Mouse (Mus musculus) MEL (cell line): ENCODE data around the gene Gm20388.

Experiments
- CTCF ChIP-seq, 3 experiments: IDR thresholded peaks in 2 of 3; conservative IDR thresholded peaks in 1 of 3; 2 replicates each; pipeline ENCODE4 v1.5.1; 2011 to 2012; ENCODE audit warnings: low read length in 3 of 3, low read depth in 2 of 3, mild to moderate bottlenecking in 2 of 3, improper control_type of control experiment in 1 of 3, inconsistent platforms in 1 of 3, mixed read lengths in 1 of 3, moderate library complexity in 1 of 3; ENCODE audit not compliant: control insufficient read depth in 1 of 3, insufficient read depth in 1 of 3, poor library complexity in 1 of 3, severe bottlenecking in 1 of 3
- EP300 ChIP-seq, 2 experiments: IDR thresholded peaks; 2 replicates each; pipeline ENCODE4 v1.6.1; 2011; ENCODE audit warnings: improper control_type of control experiment in 2 of 2, low read length in 2 of 2, low read depth in 1 of 2, mild to moderate bottlenecking in 1 of 2
- GABPA ChIP-seq: IDR thresholded peaks from 2 replicates; pipeline ENCODE4 v1.6.1; 2012; ENCODE audit warnings: low read depth, mild to moderate bottlenecking, inconsistent platforms, low read length, improper control_type of control experiment, moderate library complexity
- JUND ChIP-seq: IDR thresholded peaks from 2 replicates; pipeline ENCODE4 v1.6.1; 2011; ENCODE audit warnings: low read depth, mild to moderate bottlenecking, improper control_type of control experiment, low read length
- MAX ChIP-seq: IDR thresholded peaks from 2 replicates; pipeline ENCODE4 v1.6.1; 2011; ENCODE audit warnings: low read length, improper control_type of control experiment
- MAZ ChIP-seq: IDR thresholded peaks from 2 replicates; pipeline ENCODE4 v1.6.1; 2012; ENCODE audit warnings: low read depth, mild to moderate bottlenecking, inconsistent platforms, low read length, improper control_type of control experiment
- MXI1 ChIP-seq: IDR thresholded peaks from 2 replicates; pipeline ENCODE4 v1.6.1; 2011; ENCODE audit warnings: mild to moderate bottlenecking, low read depth, low read length, improper control_type of control experiment
- NELFE ChIP-seq: IDR thresholded peaks from 2 replicates; pipeline ENCODE4 v1.6.1; 2011; ENCODE audit warnings: low read depth, low read length, improper control_type of control experiment
- NRF1 ChIP-seq: IDR thresholded peaks from 2 replicates; pipeline ENCODE4 v1.6.1; 2014; ENCODE audit warnings: low read depth, mild to moderate bottlenecking, inconsistent platforms, low read length, improper control_type of control experiment, moderate library complexity; ENCODE audit not compliant: poor library complexity, insufficient read depth, severe bottlenecking
- POLR2A ChIP-seq, 2 experiments: IDR thresholded peaks; 2 replicates each; pipeline ENCODE4 v1.6.1; 2011 to 2012; ENCODE audit warnings: low read length in 2 of 2, mild to moderate bottlenecking in 2 of 2, control low read depth in 1 of 2, improper control_type of control experiment in 1 of 2, low read depth in 1 of 2, moderate library complexity in 1 of 2; ENCODE audit not compliant: control insufficient read depth in 1 of 2, insufficient read depth in 1 of 2, poor library complexity in 1 of 2
- SIN3A ChIP-seq: IDR thresholded peaks from 2 replicates; pipeline ENCODE4 v1.6.1; 2012; ENCODE audit warnings: low read length, improper control_type of control experiment, inconsistent platforms
- SMC3 ChIP-seq: IDR thresholded peaks from 2 replicates; pipeline ENCODE4 v1.6.1; 2011; ENCODE audit warnings: low read depth, low read length, improper control_type of control experiment
- TBP ChIP-seq: IDR thresholded peaks from 2 replicates; pipeline ENCODE4 v1.8.0; 2011; ENCODE audit warnings: low read depth, low read length, improper control_type of control experiment
- USF1 ChIP-seq: IDR thresholded peaks from 2 replicates; pipeline ENCODE4 v1.6.1; 2014; ENCODE audit warnings: low read depth, mild to moderate bottlenecking, inconsistent platforms, low read length, improper control_type of control experiment, moderate library complexity

DNA sequence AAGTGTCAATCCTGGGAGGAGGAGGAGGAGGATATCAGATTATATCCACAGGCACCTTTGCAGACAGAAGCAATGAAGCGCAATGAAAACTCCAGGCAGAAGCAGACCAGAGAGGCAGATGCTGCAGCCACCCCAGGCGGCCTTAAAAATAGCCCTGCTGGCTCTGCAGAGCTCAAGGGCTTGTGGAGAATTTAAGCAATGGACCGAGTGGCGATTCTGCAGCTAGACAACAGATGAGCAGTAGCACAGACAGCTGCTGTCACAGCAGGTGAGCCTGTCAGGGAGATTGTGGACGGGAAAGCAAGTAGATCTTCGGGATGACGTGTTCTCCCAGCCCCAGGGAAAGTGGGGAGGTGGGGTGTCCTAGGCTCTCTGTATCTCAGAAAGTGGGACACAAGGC, 2120.3 kb downstream of the Gm20388 start:
- TF ChIP-seq CTCF (IDR thresholded peaks at IDR 0.05 in 2 of 3, conservative IDR thresholded peaks at IDR 0.05 in 1 of 3; ENCODE audit: control insufficient read depth in 1 of 3, insufficient read depth in 1 of 3, low read depth in 2 of 3, low read length in 3 of 3, poor library complexity in 1 of 3, severe bottlenecking in 1 of 3) (no peak), POLR2A (IDR thresholded peaks at IDR 0.05; ENCODE audit: control insufficient read depth in 1 of 2, insufficient read depth in 1 of 2, low read depth in 1 of 2, low read length in 2 of 2, poor library complexity in 1 of 2) (no peak), EP300 (IDR thresholded peaks at IDR 0.05; ENCODE audit: low read depth in 1 of 2, low read length in 2 of 2) (no peak), JUND (no peak), MXI1 (no peak), NRF1 (no peak), MAZ (no peak), GABPA (no peak), SIN3A (no peak), TBP (no peak), NELFE (no peak), SMC3 (no peak), USF1 (no peak), MAX (no peak)
